Mouse (Mus musculus) heart, embryonic 10.5 days (tissue): ENCODE measurements at regions not wholly inside any gene's neighbourhood (a gene's known extent, or its start where the extent isn't known, plus 50 kb on each side); places are given as distances from the start of the nearest gene placed in this dataset.

Experiments
- DNase-seq: peaks from one replicate; pipeline ENCODE4 v3.0.0-alpha.2; 2017; ENCODE audit warnings: low spot score
- H3K27ac ChIP-seq: fragments of 300-500 bp; sonication (generic); 2 replicates; pipeline ENCODE4 v1.5.1; 2016; ENCODE audit warnings: mild to moderate bottlenecking
- H3K27me3 ChIP-seq: fragments of 300-500 bp; sonication (generic); 2 replicates; pipeline ENCODE4 v1.6.1; 2016; ENCODE audit warnings: mild to moderate bottlenecking; ENCODE audit not compliant: poor library complexity, insufficient read depth, severe bottlenecking
- H3K36me3 ChIP-seq: fragments of 300-500 bp; sonication (generic); 2 replicates; pipeline ENCODE4 v1.6.1; 2016; ENCODE audit warnings: mild to moderate bottlenecking, moderate library complexity
- H3K4me1 ChIP-seq: fragments of 300-500 bp; sonication (generic); 2 replicates; pipeline ENCODE4 v1.6.1; 2016; ENCODE audit warnings: mild to moderate bottlenecking
- H3K4me3 ChIP-seq: fragments of 300-500 bp; sonication (generic); 2 replicates; pipeline ENCODE4 v1.5.1; 2016; ENCODE audit warnings: mild to moderate bottlenecking, moderate library complexity
- H3K9me3 ChIP-seq: fragments of 300-500 bp; sonication (generic); 2 replicates; pipeline ENCODE4 v1.6.1; 2016; ENCODE audit warnings: mild to moderate bottlenecking, moderate library complexity
- WGBS: fragments of 180-500 bp; shearing (Covaris S2); methylation state at CpG from one replicate; pipeline ENCODE4 v1.1.7; 2016; 5-methylcytosine and 5-hydroxymethylcytosine counted together

- Histone ChIP-seq H3K9me3 (no peaks in the 10 kb centered on the region), H3K27me3 (peaks cover 9% of the 10 kb centered on the region; the same call in 1 of the 2 replicates), H3K36me3 (no peaks in the 10 kb centered on the region), H3K4me3 (no peak overlapping the region), H3K27ac (no peak overlapping the region), H3K4me1 (no peaks in the 10 kb centered on the region)
- DNase-seq: no peak
- WGBS: 83% methylated on average over 2 of the region's 2 CpGs
These were observed 62.7 kb downstream of the Smim20 start for GRCm38 (mm10) chr5:53329591-53329990.

GRCm38 (mm10) chr5:53336704-53337103, 69.8 kb downstream of the Smim20 start:
- no peaks in the 10 kb centered on the region for H3K4me1 ChIP-seq
- no peak overlapping the region for H3K4me3 ChIP-seq
- DNase-seq: no peak
- H3K27ac ChIP-seq: no peak overlapping the region
- H3K36me3 ChIP-seq: no peaks in the 10 kb centered on the region
- WGBS: 79% methylated on average over 6 of the region's 6 CpGs
- H3K27me3 ChIP-seq: no peaks in the 10 kb centered on the region
- H3K9me3 ChIP-seq: no peaks in the 10 kb centered on the region

DNA sequence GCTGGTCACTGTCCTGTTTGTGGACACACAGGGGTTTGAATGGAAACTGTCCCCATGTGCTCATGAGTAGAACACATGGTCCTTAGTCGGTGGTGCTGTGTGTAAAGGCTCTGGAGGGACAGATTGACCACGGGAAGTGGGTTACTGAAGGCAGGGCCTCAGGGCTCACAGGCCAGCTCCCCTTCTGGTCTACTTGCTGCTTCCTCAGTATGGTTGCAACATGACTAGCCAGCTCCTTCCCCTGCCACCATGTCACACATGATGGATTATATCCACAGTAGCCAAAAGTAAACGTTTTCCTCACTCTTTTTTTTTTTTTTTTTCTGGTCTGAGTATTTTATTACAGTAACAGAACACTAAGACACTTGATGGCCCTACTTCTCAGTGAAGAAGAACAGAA, 70.9 kb downstream of the Smim20 start:
- WGBS: 56% methylated on average over 3 of the region's 3 CpGs

DNA sequence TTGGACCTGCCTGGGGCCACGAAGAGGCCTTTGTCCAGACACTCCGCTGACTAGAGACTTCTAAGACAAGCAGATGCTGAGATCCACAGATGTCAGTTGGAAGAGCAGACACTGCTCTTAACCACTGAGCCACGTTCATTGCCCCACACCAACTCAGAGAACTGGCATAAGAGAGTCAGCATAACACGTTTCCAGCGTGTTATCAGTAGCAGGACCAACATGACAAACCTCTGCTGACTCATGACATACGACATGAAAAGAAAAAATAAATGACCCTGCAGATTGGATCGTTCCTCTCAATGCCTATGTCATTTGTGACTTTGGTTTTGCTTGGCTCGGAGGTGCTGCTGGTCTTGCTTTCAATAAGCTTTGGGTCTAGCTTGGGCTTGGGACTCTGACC, 78.3 kb downstream of the Smim20 start:
- no peak overlapping the region for H3K27ac ChIP-seq
- DNase-seq: no peak
- peaks cover 9% of the 10 kb centered on the region for H3K27me3 ChIP-seq
- H3K36me3 ChIP-seq: no peaks in the 10 kb centered on the region
- H3K9me3 ChIP-seq: no peaks in the 10 kb centered on the region
- WGBS: 80% methylated on average over 8 of the region's 8 CpGs
- no peaks in the 10 kb centered on the region; the same call in 1 of the 2 replicates for H3K4me1 ChIP-seq
- H3K4me3 ChIP-seq: no peak overlapping the region

More for the DNA sequence above, 70.9 kb downstream of the Smim20 start:
- Histone ChIP-seq H3K27ac (no peak overlapping the region), H3K4me3 (no peak overlapping the region), H3K27me3 (no peaks in the 10 kb centered on the region), H3K36me3 (no peaks in the 10 kb centered on the region), H3K4me1 (no peaks in the 10 kb centered on the region), H3K9me3 (no peaks in the 10 kb centered on the region)
- no peak for DNase-seq

GRCm38 (mm10) chr5:53346028-53346427, 79.1 kb downstream of the Smim20 start:
- peaks cover 15% of the 10 kb centered on the region for H3K27me3 ChIP-seq
- no peaks in the 10 kb centered on the region for H3K36me3 ChIP-seq
- WGBS: 37% methylated on average over 8 of the region's 8 CpGs
- H3K4me3 ChIP-seq: no peak overlapping the region
- no peak overlapping the region for H3K27ac ChIP-seq
- no peaks in the 10 kb centered on the region for H3K9me3 ChIP-seq
- DNase-seq: no peak
- no peaks in the 10 kb centered on the region; the same call in 1 of the 2 replicates for H3K4me1 ChIP-seq

DNA sequence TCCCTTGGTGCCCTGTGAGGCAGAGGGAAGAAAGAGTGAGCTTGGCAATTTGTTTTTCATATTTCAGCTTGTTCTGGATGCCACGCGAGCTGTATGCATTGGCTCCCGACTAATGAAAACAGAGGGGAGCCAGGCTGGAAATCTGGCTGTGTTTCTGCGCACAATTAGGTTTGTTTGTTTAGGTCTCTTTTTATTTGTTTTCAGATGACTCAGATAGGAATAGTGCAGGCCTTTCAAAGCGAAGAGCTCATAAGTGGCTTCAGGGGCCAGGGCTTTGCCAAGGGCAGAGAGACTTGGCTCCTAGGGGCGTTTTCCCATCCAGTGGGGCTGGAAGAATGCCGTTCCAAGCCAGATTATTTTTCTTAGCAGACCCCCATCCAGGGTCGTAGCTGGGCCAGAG, 79.9 kb downstream of the Smim20 start:
- no peaks in the 10 kb centered on the region for H3K36me3 ChIP-seq
- H3K9me3 ChIP-seq: no peaks in the 10 kb centered on the region
- no peak overlapping the region for H3K4me3 ChIP-seq
- H3K27ac ChIP-seq: no peak overlapping the region
- 49% methylated on average over 8 of the region's 8 CpGs for WGBS
- H3K27me3 ChIP-seq: peaks cover 20% of the 10 kb centered on the region
- no peak for DNase-seq
- no peaks in the 10 kb centered on the region; the same call in 1 of the 2 replicates for H3K4me1 ChIP-seq

DNA sequence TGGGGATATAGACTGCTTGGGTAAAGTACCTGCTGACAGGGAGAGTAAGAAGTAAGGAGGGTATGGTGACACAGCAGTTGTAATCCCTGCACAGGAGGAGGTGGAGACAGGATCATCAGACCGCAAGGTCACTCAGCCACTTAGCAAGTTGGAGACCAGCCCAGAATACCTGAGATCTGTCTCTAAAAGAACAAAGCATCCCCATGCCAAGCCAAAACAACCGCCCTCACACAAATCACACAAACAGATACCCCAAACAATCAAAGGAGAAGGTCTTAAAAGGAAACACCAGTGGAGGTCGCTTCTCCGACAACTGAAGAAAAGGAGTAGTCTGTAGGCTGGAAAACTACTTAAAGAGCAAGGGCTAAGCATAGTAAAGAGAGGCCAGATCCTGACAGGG, 86.0 kb downstream of the Smim20 start:
- H3K27me3 ChIP-seq: peaks cover 35% of the 10 kb centered on the region
- H3K4me1 ChIP-seq: peaks cover 12% of the 10 kb centered on the region
- H3K4me3 ChIP-seq: no peak overlapping the region
- no peaks in the 10 kb centered on the region for H3K9me3 ChIP-seq
- H3K36me3 ChIP-seq: no peaks in the 10 kb centered on the region
- WGBS: 35% methylated on average over 4 of the region's 4 CpGs
- H3K27ac ChIP-seq: no peak overlapping the region
- DNase-seq: no peak

DNA sequence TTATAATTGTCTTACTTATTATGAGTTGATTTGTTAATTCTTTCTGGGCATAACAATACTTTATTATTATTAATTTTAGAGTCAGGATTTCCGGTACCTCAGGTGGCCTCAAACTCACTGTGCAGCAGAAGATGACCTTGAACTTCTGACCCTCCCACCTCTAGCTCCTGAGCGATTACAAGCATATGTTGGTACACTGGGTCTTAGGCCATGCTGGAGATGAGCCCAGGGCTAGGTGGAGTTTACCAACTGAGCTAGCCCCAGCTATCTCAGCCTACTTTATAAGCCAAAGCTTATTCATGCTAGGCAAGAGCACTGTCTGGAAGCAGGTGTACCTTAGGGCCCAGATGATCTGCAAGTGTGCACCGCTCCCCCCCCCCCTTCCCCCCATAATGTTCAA, 87.4 kb downstream of the Smim20 start:
- H3K9me3 ChIP-seq: no peaks in the 10 kb centered on the region
- WGBS: 94% methylated on average over 3 of the region's 3 CpGs

DNA sequence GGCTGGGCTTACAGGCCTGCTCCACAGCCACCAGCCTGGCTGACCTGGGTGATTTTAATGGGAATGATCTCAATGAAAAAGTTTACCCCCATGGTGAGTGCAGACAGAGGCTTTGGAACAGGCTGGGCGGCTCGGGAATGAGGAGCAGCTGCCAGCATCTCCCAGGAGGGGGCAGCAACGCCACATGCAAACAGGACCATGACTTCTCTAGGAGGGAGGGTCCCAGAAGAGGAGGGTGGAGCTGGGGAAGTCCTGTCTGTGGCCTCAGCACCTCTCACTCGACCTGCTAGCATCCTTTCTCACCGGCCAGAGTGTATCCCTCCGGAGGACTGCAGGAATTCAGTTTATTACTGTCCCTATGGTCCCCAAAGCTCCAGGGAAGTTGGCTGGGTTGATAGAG, 88.2 kb downstream of the Smim20 start:
- DNase-seq: peak; percentile 88
- Histone ChIP-seq H3K27ac (no peak overlapping the region), H3K36me3 (no peaks in the 10 kb centered on the region), H3K4me1 (peaks cover 19% of the 10 kb centered on the region), H3K27me3 (peaks cover 27% of the 10 kb centered on the region), H3K4me3 (no peak overlapping the region), H3K9me3 (no peaks in the 10 kb centered on the region)
- WGBS: 0% methylated on average over 6 of the region's 6 CpGs

More for the DNA sequence above, 87.4 kb downstream of the Smim20 start:
- H3K4me3 ChIP-seq: no peak overlapping the region
- H3K27me3 ChIP-seq: peaks cover 35% of the 10 kb centered on the region
- H3K27ac ChIP-seq: no peak overlapping the region
- H3K36me3 ChIP-seq: no peaks in the 10 kb centered on the region
- H3K4me1 ChIP-seq: peaks cover 12% of the 10 kb centered on the region
- no peak for DNase-seq

DNA sequence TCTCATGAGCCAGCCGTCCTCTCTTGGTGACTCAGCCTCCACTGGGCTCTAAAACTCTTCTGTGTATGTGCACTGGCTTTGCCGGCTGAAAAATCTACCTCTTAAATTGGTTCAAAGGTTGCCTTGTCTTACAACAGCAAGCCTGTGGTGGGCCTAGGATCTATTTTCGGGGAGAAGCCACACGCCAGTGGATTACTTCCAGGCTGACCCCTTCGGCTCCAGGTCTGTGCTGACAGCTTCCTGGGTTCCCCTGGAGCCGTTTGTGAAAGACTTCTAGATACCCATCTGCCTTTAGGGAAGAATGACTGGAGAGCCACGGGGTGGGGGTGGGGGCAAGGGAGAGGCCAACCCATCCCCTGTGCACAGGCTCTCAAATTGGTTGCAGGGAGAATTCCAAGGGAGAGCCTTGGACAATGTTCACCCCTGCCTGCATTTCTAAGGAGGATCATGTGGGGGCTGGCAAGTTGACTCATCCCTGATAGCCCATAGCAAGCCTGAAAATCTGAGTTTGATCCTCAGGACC, 90.3 kb downstream of the Smim20 start:
- 35% methylated on average over 7 of the region's 7 CpGs for WGBS
- Histone ChIP-seq H3K4me1 (peaks cover 22% of the 10 kb centered on the region), H3K36me3 (no peaks in the 10 kb centered on the region), H3K9me3 (no peaks in the 10 kb centered on the region), H3K27me3 (peaks cover 11% of the 10 kb centered on the region), H3K4me3 (no peak overlapping the region), H3K27ac (no peak overlapping the region)
- no peak for DNase-seq

GRCm38 (mm10) chr5:53358181-53358580, 91.3 kb downstream of the Smim20 start:
- H3K9me3 ChIP-seq: no peaks in the 10 kb centered on the region
- WGBS: 56% methylated on average over 4 of the region's 4 CpGs
- peaks cover 19% of the 10 kb centered on the region for H3K4me1 ChIP-seq
- H3K4me3 ChIP-seq: no peak overlapping the region
- H3K27me3 ChIP-seq: peaks cover 11% of the 10 kb centered on the region; the same call in 1 of the 2 replicates
- no peaks in the 10 kb centered on the region for H3K36me3 ChIP-seq
- DNase-seq: no peak
- no peak overlapping the region for H3K27ac ChIP-seq

GRCm38 (mm10) chr5:53359887-53360286, 93.0 kb downstream of the Smim20 start:
- WGBS: 55% methylated on average over 12 of the region's 12 CpGs
- DNase-seq: no peak
- H3K27me3 ChIP-seq: peaks cover 8% of the 10 kb centered on the region; the same call in 1 of the 2 replicates
- H3K27ac ChIP-seq: no peak overlapping the region
- no peak overlapping the region for H3K4me3 ChIP-seq
- peaks cover 19% of the 10 kb centered on the region for H3K4me1 ChIP-seq
- no peaks in the 10 kb centered on the region for H3K9me3 ChIP-seq
- no peaks in the 10 kb centered on the region for H3K36me3 ChIP-seq

- Histone ChIP-seq H3K36me3 (no peaks in the 10 kb centered on the region), H3K9me3 (no peaks in the 10 kb centered on the region), H3K4me1 (peaks cover 16% of the 10 kb centered on the region), H3K27ac (no peak overlapping the region), H3K4me3 (no peak overlapping the region), H3K27me3 (peaks cover 10% of the 10 kb centered on the region; the same call in 1 of the 2 replicates)
- no peak for DNase-seq
- 86% methylated on average over 6 of the region's 6 CpGs for WGBS
These were observed 94.4 kb downstream of the Smim20 start for GRCm38 (mm10) chr5:53361295-53361694.

DNA sequence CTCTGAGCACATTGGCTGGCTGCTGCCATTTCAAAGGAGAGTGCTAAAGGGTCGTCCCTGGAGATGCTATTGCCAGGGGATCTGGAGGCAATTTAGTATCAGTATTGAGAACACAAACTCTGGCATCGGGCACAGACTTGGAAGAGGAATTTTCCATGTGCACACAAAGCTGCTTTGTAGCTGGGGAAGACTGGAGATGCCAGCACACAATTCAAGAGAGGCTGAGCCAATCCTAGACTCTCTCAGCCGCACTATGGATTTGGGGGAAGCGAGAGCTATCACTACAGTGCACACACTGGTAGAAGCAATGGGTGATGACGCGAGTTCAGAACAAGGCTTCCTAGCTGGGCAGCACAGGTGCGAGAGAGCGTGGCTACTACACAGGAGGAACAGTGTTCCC, 97.0 kb downstream of the Smim20 start:
- no peaks in the 10 kb centered on the region for H3K9me3 ChIP-seq
- no peak for DNase-seq
- 76% methylated on average over 8 of the region's 8 CpGs for WGBS

More for the DNA sequence above, 97.0 kb downstream of the Smim20 start:
- H3K27me3 ChIP-seq: peaks cover 4% of the 10 kb centered on the region; the same call in 1 of the 2 replicates
- H3K27ac ChIP-seq: no peak overlapping the region
- peaks cover 10% of the 10 kb centered on the region; the same call in 1 of the 2 replicates for H3K4me1 ChIP-seq
- H3K36me3 ChIP-seq: no peaks in the 10 kb centered on the region
- H3K4me3 ChIP-seq: no peak overlapping the region
